Mouse (Mus musculus): ENCODE measurements around the gene Dda1.
"Not testable (repeated sequence)": the region's sequence is repeated elsewhere in the genome, so short reads cannot be mapped to it uniquely, and the experiment has no call there.

DNA sequence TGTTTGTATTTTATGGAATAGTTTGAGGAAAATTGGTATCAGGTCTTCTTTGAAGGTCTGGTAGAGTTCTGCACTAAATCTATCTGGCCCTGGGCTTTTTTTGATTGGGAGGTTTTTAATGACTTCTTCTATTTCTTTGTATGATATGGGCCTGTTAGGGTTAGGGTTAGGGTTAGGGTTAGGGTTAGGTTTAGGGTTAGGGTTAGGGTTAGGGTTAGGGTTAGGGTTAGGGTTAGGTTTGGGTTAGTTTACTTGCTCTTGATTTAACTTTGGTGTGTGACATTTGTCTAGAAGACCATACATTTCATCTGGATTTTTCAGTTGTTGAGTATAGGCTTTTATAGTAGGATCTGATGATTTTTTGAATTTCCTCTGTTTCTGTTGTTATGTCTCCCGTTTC lies 36.1 kb upstream of the Dda1 start:
- not testable (repeated sequence) for TF ChIP-seq CTCF (IDR thresholded peaks at IDR 0.05; ENCODE audit: extremely low read depth, insufficient read depth, insufficient read length, insufficient replicate concordance); POLR2A (IDR thresholded peaks at IDR 0.05; ENCODE audit: low read depth, low read length)
